Mouse (Mus musculus): ENCODE data around the gene Ccdc90b. TPM values are rescaled to one million over a fixed set of nuclear protein-coding genes. Genes with fewer than 3 reads are reported as not detected.

Ccdc90b gene
- total RNA-seq (2014; rRNA removed) (17.5 and 33.2 TPM in 2 replicates), polyA plus RNA-seq (2015; fragmentation: Nextera tagmentation; extraction: Ambion mirVana) (53.5 and 62.3 TPM in 2 replicates)

- Histone ChIP-seq H3K27me3 (ENCODE audit: insufficient read depth, low read length) (no peaks in the 10 kb centered on the region), H3K36me3 (ENCODE audit: insufficient read depth, low read length) (peaks cover 4% of the 10 kb centered on the region; the same call in 1 of the 2 replicates), H3K4me1 (ENCODE audit: insufficient read depth, low read length) (peaks cover 6% of the 10 kb centered on the region), H3K9ac (replicated peaks; ENCODE audit: low read length) (peak within 1 kb of the TSS; percentile 72), H3K27ac (peak within 1 kb of the TSS; percentile 95), H3K9me3 (ENCODE audit: low read length) (no peaks in the 10 kb centered on the region), H3K4me3 (ENCODE audit: low read length) (peak within 1 kb of the TSS; percentile 93), H3K4me2 (ENCODE audit: low read depth, low read length) (peak within 1 kb of the TSS; percentile 72)
- ATAC-seq (peak; percentile 99), DNase-seq (ENCODE audit: low spot score) (peak; percentile 97)
- WGBS = under 1% methylated on average over 59 of the region's 60 CpGs
- peak; percentile 89 for TF ChIP-seq CTCF (IDR thresholded peaks at IDR 0.05; ENCODE audit: low read depth)
Measured at GRCm38 (mm10) chr7:92560986-92561876, at the start of gene Ccdc90b. Ccdc90b (plus strand) TSS chr7:92561149.

DNA sequence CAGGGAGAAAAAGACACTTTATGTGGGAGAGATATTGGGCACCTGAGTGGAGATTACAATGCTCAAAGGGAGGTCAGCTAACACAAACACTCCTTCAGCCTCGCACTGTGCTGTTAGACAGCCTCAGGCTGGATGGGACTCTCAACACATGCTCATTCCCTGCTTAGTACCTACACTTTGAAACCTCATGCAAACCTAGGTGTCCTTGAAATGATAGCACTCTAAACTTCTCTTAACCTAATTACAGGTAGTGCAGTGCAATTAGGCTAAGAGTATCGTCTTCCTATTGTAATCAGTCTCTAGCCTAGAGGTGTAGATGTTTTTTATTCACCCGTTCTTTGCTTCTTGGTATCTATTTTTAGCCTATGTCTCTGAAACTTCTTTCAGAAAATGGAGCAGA is 40.6 kb upstream of the Ccdc90b start:
- H3K4me2 ChIP-seq (ENCODE audit: low read depth, low read length) = no peak overlapping the region
- DNase-seq (ENCODE audit: low spot score) (no peak), ATAC-seq (peak; percentile 64)
- H3K36me3 ChIP-seq (ENCODE audit: insufficient read depth, low read length) = no peaks in the 10 kb centered on the region
- H3K9me3 ChIP-seq (ENCODE audit: low read length) = no peaks in the 10 kb centered on the region
- no peaks in the 10 kb centered on the region for H3K27me3 ChIP-seq (ENCODE audit: insufficient read depth, low read length)
- 57% methylated on average over 3 of the region's 3 CpGs for WGBS
- H3K4me3 ChIP-seq (ENCODE audit: low read length) = no peak overlapping the region
- no peak overlapping the region for H3K27ac ChIP-seq
- no peak overlapping the region for H3K9ac ChIP-seq (replicated peaks; ENCODE audit: low read length)
- no peaks in the 10 kb centered on the region for H3K4me1 ChIP-seq (ENCODE audit: insufficient read depth, low read length)
- TF ChIP-seq CTCF (IDR thresholded peaks at IDR 0.05; ENCODE audit: low read depth) = no peak

GRCm38 (mm10) chr7:92520820-92521219 is 40.1 kb upstream of the Ccdc90b start:
- DNase-seq (ENCODE audit: low spot score) (peak; percentile 64), ATAC-seq (peak; percentile 79)
- no peak overlapping the region for H3K27ac ChIP-seq
- 25% methylated on average over 4 of the region's 4 CpGs for WGBS
- no peak overlapping the region for H3K4me2 ChIP-seq (ENCODE audit: low read depth, low read length)
- H3K4me1 ChIP-seq (ENCODE audit: insufficient read depth, low read length) = no peaks in the 10 kb centered on the region
- no peaks in the 10 kb centered on the region for H3K27me3 ChIP-seq (ENCODE audit: insufficient read depth, low read length)
- no peaks in the 10 kb centered on the region for H3K36me3 ChIP-seq (ENCODE audit: insufficient read depth, low read length)
- no peaks in the 10 kb centered on the region for H3K9me3 ChIP-seq (ENCODE audit: low read length)
- H3K4me3 ChIP-seq (ENCODE audit: low read length) = no peak overlapping the region
- H3K9ac ChIP-seq (replicated peaks; ENCODE audit: low read length) = no peak overlapping the region
- TF ChIP-seq CTCF (IDR thresholded peaks at IDR 0.05; ENCODE audit: low read depth) = peak; percentile 61

- no peak overlapping the region for H3K9ac ChIP-seq (replicated peaks; ENCODE audit: low read length)
- H3K4me2 ChIP-seq (ENCODE audit: low read depth, low read length) = no peak overlapping the region
- H3K4me3 ChIP-seq (ENCODE audit: low read length) = no peak overlapping the region
- H3K27ac ChIP-seq = no peak overlapping the region
- no peak for TF ChIP-seq CTCF (IDR thresholded peaks at IDR 0.05; ENCODE audit: low read depth)
- ATAC-seq (no peak), DNase-seq (ENCODE audit: low spot score) (no peak)
- H3K27me3 ChIP-seq (ENCODE audit: insufficient read depth, low read length) = no peaks in the 10 kb centered on the region
- 72% methylated on average over 4 of the region's 4 CpGs for WGBS
- 0 out of 2 replicates have a peak, but pooled peaks cover 6% of the 10 kb centered on the region for H3K4me1 ChIP-seq (ENCODE audit: insufficient read depth, low read length)
- H3K36me3 ChIP-seq (ENCODE audit: insufficient read depth, low read length) = no peaks in the 10 kb centered on the region
- H3K9me3 ChIP-seq (ENCODE audit: low read length) = no peaks in the 10 kb centered on the region
Measured at GRCm38 (mm10) chr7:92529245-92529644, 31.7 kb upstream of the Ccdc90b start.

DNA sequence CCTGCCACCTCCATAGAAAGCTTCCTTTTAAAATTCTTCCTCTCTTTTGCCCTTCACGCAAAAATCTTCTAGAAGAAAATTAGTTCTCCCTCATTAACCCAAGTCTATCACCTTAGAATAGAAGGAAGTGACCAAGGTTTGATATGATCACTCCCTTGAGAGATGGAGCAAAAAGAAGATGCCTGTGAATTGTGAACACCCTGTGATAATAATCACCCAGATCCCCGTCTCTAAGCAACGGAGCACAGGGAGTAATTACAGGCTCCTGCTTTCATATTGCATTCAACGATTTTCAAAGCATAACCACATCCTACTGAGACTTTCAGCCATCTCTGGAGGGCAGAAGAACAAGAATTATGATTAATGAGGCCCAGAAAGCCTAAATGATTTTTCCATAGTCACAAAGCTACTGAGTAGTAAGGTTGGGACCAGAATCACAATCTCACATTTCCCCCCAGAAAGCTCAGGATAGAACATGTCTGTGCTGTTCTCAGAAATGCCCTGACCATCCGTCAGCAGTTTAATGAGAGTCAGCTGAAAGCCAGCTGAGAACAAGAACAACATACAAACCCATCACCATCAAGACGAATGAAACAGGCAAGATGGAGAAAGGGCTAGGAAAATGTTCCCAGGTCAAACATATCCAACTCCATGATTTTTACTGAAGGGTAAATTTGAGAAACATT is 28.5 kb upstream of the Ccdc90b start:
- TF ChIP-seq CTCF (IDR thresholded peaks at IDR 0.05; ENCODE audit: low read depth) = no peak
- WGBS = 15% methylated on average over 6 of the region's 6 CpGs
- no peaks in the 10 kb centered on the region for H3K9me3 ChIP-seq (ENCODE audit: low read length)
- no peak overlapping the region for H3K4me2 ChIP-seq (ENCODE audit: low read depth, low read length)
- H3K27ac ChIP-seq = peak overlapping the region; percentile 20; the same call in 1 of the 2 replicates
- H3K4me1 ChIP-seq (ENCODE audit: insufficient read depth, low read length) = 0 out of 2 replicates have a peak, but pooled peaks cover 6% of the 10 kb centered on the region
- no peak overlapping the region for H3K4me3 ChIP-seq (ENCODE audit: low read length)
- H3K36me3 ChIP-seq (ENCODE audit: insufficient read depth, low read length) = no peaks in the 10 kb centered on the region
- DNase-seq (ENCODE audit: low spot score) (peak; percentile 62), ATAC-seq (peak; percentile 63)
- H3K27me3 ChIP-seq (ENCODE audit: insufficient read depth, low read length) = no peaks in the 10 kb centered on the region
- no peak overlapping the region for H3K9ac ChIP-seq (replicated peaks; ENCODE audit: low read length)

DNA sequence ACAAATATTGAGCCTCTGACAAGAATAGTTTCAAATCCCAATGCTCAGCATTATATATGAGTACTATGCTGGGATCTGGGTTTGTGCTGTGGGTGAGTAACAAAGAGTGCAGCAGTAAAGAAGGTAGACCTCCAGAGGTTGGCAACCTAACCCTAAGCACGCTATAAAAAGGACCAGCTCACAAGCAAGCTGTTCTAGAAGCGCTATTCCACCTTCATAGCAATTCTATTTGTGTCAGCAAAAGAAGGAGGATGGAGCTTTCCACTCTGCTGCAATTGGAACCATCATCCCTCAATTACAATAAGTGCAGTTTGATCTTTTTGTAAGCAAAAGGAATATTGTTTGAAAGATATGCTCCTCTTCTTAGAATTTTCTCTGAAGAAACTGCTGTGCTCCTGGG is 14.2 kb upstream of the Ccdc90b start:
- DNase-seq (ENCODE audit: low spot score) (no peak), ATAC-seq (no peak)
- Histone ChIP-seq H3K36me3 (ENCODE audit: insufficient read depth, low read length) (no peaks in the 10 kb centered on the region), H3K9ac (replicated peaks; ENCODE audit: low read length) (no peak overlapping the region), H3K4me2 (ENCODE audit: low read depth, low read length) (no peak overlapping the region), H3K27me3 (ENCODE audit: insufficient read depth, low read length) (no peaks in the 10 kb centered on the region), H3K4me3 (ENCODE audit: low read length) (no peak overlapping the region), H3K27ac (no peak overlapping the region), H3K9me3 (ENCODE audit: low read length) (no peaks in the 10 kb centered on the region), H3K4me1 (ENCODE audit: insufficient read depth, low read length) (no peaks in the 10 kb centered on the region)
- 74% methylated on average over 2 of the region's 2 CpGs for WGBS
- no peak for TF ChIP-seq CTCF (IDR thresholded peaks at IDR 0.05; ENCODE audit: low read depth)

Data from hindbrain, postnatal 0 days (tissue).